Mouse (Mus musculus) stomach, postnatal 0 days (tissue): ENCODE data around the gene Rpl18a. TPM values are rescaled to one million over a fixed set of nuclear protein-coding genes. Genes with fewer than 3 reads are reported as not detected.

ENCODE experiments used
- ATAC-seq: fragments of 200-750 bp; cut with Nextera tagmentation; 2 replicates; pipeline ENCODE4 v1.8.0; 2017; ENCODE audit not compliant: low FRiP score, low TSS enrichment
- DNase-seq: peaks from one replicate; pipeline ENCODE4 v3.0.0-alpha.2; 2016; ENCODE audit warnings: low spot score
- H3K27ac ChIP-seq: fragments of 300-500 bp; sonication (generic); replicated peaks from 2 replicates; pipeline ENCODE4 v1.5.1; 2014; ENCODE audit warnings: mild to moderate bottlenecking, control low read depth
- H3K27me3 ChIP-seq: fragments of 300-500 bp; sonication (generic); 2 replicates; pipeline ENCODE4 v1.6.1; 2014; ENCODE audit warnings: low read length; ENCODE audit not compliant: control insufficient read depth, insufficient read depth
- H3K36me3 ChIP-seq: fragments of 300-500 bp; sonication (generic); 2 replicates; pipeline ENCODE4 v1.6.1; 2014; ENCODE audit warnings: low read length, mixed read lengths; ENCODE audit not compliant: control insufficient read depth, insufficient read depth
- H3K4me1 ChIP-seq: fragments of 300-500 bp; sonication (generic); replicated peaks from 2 replicates; pipeline ENCODE4 v1.6.1; 2014; ENCODE audit warnings: antibody characterized with exemption; ENCODE audit not compliant: control insufficient read depth, insufficient read depth
- H3K4me2 ChIP-seq: fragments of 300-500 bp; sonication (generic); replicated peaks from 2 replicates; pipeline ENCODE4 v1.6.1; 2014; ENCODE audit warnings: low read depth, mild to moderate bottlenecking, control low read depth, moderate library complexity
- H3K4me3 ChIP-seq: fragments of 300-500 bp; sonication (generic); 2 replicates; pipeline ENCODE4 v1.5.1; 2014; ENCODE audit warnings: low read depth, low read length, control low read depth
- H3K9ac ChIP-seq: fragments of 300-500 bp; sonication (generic); 2 replicates; pipeline ENCODE4 v1.6.1; 2014; ENCODE audit warnings: mild to moderate bottlenecking, low read length, control low read depth, mixed read lengths
- H3K9me3 ChIP-seq: fragments of 300-500 bp; sonication (generic); 2 replicates; pipeline ENCODE4 v1.6.1; 2016; ENCODE audit warnings: low read length; ENCODE audit not compliant: control insufficient read depth
- CTCF ChIP-seq: IDR thresholded peaks from 2 replicates; pipeline ENCODE4 v1.5.1; 2016; ENCODE audit warnings: antibody characterized with exemption, low read depth, mild to moderate bottlenecking, moderate library complexity
- EP300 ChIP-seq: optimal IDR thresholded peaks from 2 replicates; pipeline ENCODE3; 2016; ENCODE audit warnings: antibody characterized with exemption
- WGBS: fragments of 180-500 bp; shearing (Covaris S2); extraction: QIAGEN DNeasy Blood & Tissue Kit; methylation state at CpG from one replicate; pipeline ENCODE4 v1.1.7; 2014; 5-methylcytosine and 5-hydroxymethylcytosine counted together
- polyA plus RNA-seq: library from polyadenylated mRNA; unstranded; fragments of >200 nt; fragmentation: Nextera tagmentation; extraction: Ambion mirVana; gene quantifications from 2 replicates; pipeline ENCODE4 v1.2.1, GENCODE M21; 2015

The Rpl18a gene
- polyA plus RNA-seq, 1 experiment from 2014 or later: 4,207 TPM

DNA sequence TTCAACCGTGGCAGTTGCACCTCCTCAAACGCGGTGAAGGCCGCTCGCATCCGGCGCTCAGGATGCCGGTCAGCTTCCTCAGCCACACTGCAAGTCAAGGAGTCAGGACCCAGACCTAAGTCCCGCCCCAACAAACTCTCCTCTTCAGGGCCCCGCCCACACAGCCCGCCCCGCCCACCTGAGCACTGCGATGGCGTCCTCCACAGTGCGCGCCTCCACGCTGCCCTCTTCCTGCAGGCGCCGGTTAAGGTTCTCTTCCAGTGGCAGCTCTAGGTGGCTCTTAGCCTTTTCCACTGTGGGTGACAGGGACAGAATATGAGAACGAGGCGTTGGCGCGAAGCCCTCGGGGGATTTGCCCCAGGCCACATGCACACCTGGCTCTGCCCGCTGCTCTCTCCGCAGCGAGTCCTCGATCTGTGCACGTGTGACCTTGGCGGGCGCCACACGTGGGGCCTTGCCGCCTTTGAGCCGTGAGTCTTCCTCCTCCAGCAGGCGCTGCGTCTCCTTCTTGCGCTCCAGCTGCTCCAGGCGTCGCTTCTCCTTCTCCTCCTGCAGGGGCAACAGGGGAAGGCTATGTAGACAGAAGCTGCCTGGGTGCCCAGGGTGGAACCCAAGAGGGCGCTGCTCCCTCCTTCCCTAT lies 28.5 kb downstream of the Rpl18a start:
- 27% methylated on average over 40 of the region's 40 CpGs for WGBS
- Histone ChIP-seq H3K4me3 (no peak overlapping the region), H3K27me3 (0 out of 2 replicates have a peak, but pooled peaks cover under 1% of the 10 kb centered on the region), H3K36me3 (0 out of 2 replicates have a peak, but pooled peaks cover 2% of the 10 kb centered on the region), H3K9me3 (no peaks in the 10 kb centered on the region), H3K9ac (peak overlapping the region; percentile 38; the same call in 1 of the 2 replicates), H3K4me2 (peak overlapping the region; percentile 41), H3K27ac (no peak overlapping the region), H3K4me1 (peaks cover 4% of the 10 kb centered on the region; the same call in 1 of the 2 replicates)
- ATAC-seq: peak; percentile 22; the same call in 1 of the 2 replicates
- TF ChIP-seq EP300 (no peak), CTCF (peak; percentile 58)
- peak; percentile 86 for DNase-seq

DNA sequence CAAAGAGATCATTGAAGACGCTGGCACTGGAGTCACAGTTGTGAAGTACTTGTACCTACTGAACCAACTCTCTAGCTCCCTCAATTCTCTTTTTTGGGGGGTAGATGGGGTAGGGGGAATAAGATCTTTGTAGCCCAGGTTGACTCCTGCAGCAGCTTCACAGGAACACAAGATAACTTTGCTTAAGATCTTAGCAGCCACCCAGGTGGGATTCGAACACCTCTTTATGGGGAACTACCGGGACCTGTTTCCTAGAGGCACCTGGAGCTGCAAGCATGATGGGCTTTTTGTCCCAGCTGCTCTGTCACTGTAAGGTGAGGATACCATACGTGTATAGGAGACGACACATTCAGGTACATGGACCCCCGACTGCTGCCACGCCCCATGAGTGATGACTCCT lies 30.6 kb downstream of the Rpl18a start:
- TF ChIP-seq EP300 (no peak), CTCF (no peak)
- Histone ChIP-seq H3K4me1 (peaks cover 8% of the 10 kb centered on the region), H3K27me3 (peaks cover 8% of the 10 kb centered on the region; the same call in 1 of the 2 replicates), H3K9ac (no peak overlapping the region), H3K4me3 (no peak overlapping the region), H3K27ac (no peak overlapping the region), H3K9me3 (no peaks in the 10 kb centered on the region), H3K4me2 (no peak overlapping the region), H3K36me3 (0 out of 2 replicates have a peak, but pooled peaks cover 2% of the 10 kb centered on the region)
- WGBS: 83% methylated on average over 7 of the region's 7 CpGs
- DNase-seq (no peak), ATAC-seq (no peak)

DNA sequence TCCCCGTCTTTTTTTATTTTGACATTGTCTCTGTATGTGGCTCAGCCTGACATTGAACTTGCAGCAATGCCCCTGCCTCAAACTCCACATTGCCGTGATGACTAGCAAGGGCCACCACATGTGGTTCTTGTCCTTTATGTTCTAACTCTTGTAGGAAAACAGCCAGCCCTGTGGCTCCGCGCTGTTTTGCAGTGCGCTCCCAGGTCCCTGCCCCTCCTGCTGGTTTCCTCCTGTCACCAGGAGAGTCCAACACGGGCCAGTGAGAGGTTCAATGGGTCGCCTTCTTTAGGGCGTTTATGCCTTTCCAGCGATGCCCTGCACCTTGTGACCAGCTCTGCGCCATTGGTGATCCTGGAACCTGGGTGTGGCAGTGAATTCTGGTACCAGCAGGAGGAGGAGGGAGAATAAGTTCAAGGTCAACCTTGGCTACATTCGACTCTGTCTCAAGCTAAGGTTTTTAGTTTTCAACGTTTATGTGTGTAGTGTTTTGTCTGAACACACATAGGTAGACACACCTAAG lies 31.2 kb downstream of the Rpl18a start:
- H3K9ac ChIP-seq: peak overlapping the region; percentile 35
- peak overlapping the region; percentile 66 for H3K4me2 ChIP-seq
- 0 out of 2 replicates have a peak, but pooled peaks cover 2% of the 10 kb centered on the region for H3K36me3 ChIP-seq
- TF ChIP-seq EP300: no peak
- TF ChIP-seq CTCF: no peak
- H3K4me1 ChIP-seq: peaks cover 8% of the 10 kb centered on the region
- DNase-seq (no peak), ATAC-seq (peak; percentile 4)
- H3K4me3 ChIP-seq: peak overlapping the region; percentile 68
- H3K27me3 ChIP-seq: peaks cover 8% of the 10 kb centered on the region; the same call in 1 of the 2 replicates
- H3K9me3 ChIP-seq: no peaks in the 10 kb centered on the region
- H3K27ac ChIP-seq: peak overlapping the region; percentile 74; the same call in 1 of the 2 replicates
- 3% methylated on average over 12 of the region's 12 CpGs for WGBS

DNA sequence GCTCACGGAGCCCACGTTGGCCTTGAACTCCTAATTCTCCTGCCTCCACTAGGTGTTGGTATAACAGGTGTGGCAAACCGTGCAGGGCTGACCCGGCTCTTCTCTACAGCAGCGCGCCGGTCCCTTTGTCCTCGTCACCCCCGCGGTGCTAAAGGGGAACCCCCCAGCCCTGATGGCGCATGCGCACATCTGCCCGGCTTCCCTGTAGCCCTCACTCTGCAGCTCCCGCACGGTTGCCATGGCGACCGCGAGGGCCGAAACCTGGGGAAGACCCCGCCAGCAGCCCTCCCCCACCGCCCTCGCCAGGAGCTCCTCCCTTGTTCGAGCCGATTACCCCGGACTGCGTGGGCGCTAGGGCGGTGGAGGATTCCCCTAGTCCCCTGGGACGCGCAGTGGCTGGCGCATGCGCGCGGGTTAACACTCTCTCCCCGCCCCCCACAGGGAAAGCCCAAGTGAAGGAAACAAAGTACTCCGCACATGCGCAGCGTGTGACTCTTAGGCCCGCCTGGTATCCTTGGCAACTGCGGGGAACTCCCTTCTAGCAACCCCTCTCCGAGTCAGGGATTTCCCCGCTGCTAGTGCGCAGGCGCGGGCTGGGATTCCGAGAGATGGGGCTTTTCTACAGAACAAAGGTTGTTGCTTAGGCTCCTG lies 31.7 kb downstream of the Rpl18a start:
- no peaks in the 10 kb centered on the region for H3K9me3 ChIP-seq
- H3K36me3 ChIP-seq: 0 out of 2 replicates have a peak, but pooled peaks cover 2% of the 10 kb centered on the region
- WGBS: under 1% methylated on average over 44 of the region's 46 CpGs
- H3K4me1 ChIP-seq: peaks cover 8% of the 10 kb centered on the region
- peak; percentile 90 for ATAC-seq
- no peak for TF ChIP-seq EP300
- no peak for TF ChIP-seq CTCF
- H3K4me2 ChIP-seq: peak overlapping the region; percentile 66
- peaks cover 8% of the 10 kb centered on the region; the same call in 1 of the 2 replicates for H3K27me3 ChIP-seq
- DNase-seq: peak; percentile 98
- peak overlapping the region; percentile 68 for H3K4me3 ChIP-seq
- H3K9ac ChIP-seq: peak overlapping the region; percentile 60
- H3K27ac ChIP-seq: peak overlapping the region; percentile 74

DNA sequence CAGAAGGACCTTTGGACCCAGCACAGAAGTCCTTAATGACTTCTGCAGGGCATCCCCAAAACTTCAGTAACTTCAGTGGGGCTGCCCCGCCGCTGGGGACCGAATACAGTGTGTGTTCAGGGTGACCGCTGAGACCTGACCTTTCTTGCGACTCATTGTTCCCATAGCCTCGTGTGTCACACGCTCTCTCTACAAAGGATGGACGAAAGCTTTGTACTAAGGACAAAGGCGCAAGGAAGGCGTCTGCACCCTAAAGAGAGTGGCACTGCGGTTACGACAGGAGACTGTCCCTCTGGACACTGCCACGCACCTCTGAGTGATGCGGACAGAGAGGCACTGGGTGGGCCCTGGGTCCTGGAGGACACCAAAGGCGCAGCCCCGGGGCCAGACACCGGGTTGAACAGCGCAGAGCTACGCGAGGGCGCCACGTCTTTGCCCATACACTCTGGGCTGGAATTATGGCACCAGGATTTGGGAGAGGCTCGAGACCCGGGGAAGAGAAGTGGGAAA lies 32.4 kb downstream of the Rpl18a start:
- Histone ChIP-seq H3K27me3 (peaks cover 8% of the 10 kb centered on the region; the same call in 1 of the 2 replicates), H3K4me1 (peaks cover 8% of the 10 kb centered on the region), H3K9ac (peak overlapping the region; percentile 60; the same call in 1 of the 2 replicates), H3K9me3 (no peaks in the 10 kb centered on the region), H3K36me3 (0 out of 2 replicates have a peak, but pooled peaks cover 2% of the 10 kb centered on the region), H3K27ac (0 out of 2 replicates have a peak overlapping the region, but pooled peaks have one; percentile 3), H3K4me3 (peak overlapping the region; percentile 68), H3K4me2 (peak overlapping the region; percentile 66)
- WGBS: 6% methylated on average over 24 of the region's 24 CpGs
- peak; percentile 18; the same call in 1 of the 2 replicates for ATAC-seq
- TF ChIP-seq EP300 (no peak), CTCF (no peak)
- no peak for DNase-seq
